Mouse (Mus musculus) left cerebral cortex, adult 2 months (tissue): ENCODE data around the gene Cebpzos. TPM values are rescaled to one million over a fixed set of nuclear protein-coding genes. Genes with fewer than 3 reads are reported as not detected.

Experiments used
- DNase-seq, 2 experiments: peaks; one replicate each; pipeline ENCODE4 v3.0.0; 2021 to 2022; ENCODE audit warnings: low spot score in 2 of 2, mixed read lengths in 1 of 2; ENCODE audit errors: extremely low spot score in 1 of 2
- H3K27ac ChIP-seq: fragments of 200-600 bp; 2 replicates; pipeline ENCODE4 v1.8.1; 2022
- H3K4me3 ChIP-seq: fragments of 200-600 bp; 2 replicates; pipeline ENCODE4 v1.8.1; 2022
- CTCF ChIP-seq: fragments of 200-600 bp; IDR thresholded peaks from 2 replicates; pipeline ENCODE4 v1.8.1; 2022; ENCODE audit warnings: antibody characterized with exemption, mild to moderate bottlenecking, moderate library complexity
- intact Hi-C: fragments of 180-260 bp; cut with DNase I; formaldehyde crosslinking; loops from one replicate; pipeline ENCODE4 v1.15.1; 2025
- total RNA-seq, 2 experiments: library from RNA; stranded (reverse); gene quantifications; 2 replicates each; pipeline ENCODE4 v1.2.3; 2021

Gene Cebpzos
- total RNA-seq, 2 experiments from 2014 or later, result 25.3 to 28.9 TPM

DNA sequence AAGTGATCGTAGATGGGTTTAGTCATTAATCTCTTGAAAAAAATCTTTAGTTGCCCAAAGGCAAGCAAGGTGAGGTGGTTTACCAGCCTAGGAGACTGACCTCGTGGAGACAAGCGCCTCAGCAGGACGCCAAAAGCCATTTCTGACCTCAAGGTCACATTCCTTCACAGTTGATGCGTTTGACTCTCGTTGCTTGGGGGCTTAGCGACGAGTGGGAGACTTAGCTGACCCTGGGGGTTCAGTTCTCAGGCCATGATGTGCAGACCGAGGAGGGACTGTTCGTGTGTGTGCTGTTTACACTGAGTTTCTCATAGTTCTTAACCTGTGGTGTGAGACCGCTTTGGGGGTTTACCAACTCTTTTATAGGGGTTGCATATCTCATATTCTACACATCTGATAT lies 26.3 kb downstream of the Cebpzos start:
- no peak for DNase-seq
- no peak overlapping the region for H3K4me3 ChIP-seq
- H3K27ac ChIP-seq, result no peak overlapping the region
- no peak for TF ChIP-seq CTCF
- intact Hi-C loops, result no loop called here

GRCm38 (mm10) chr17:78951225-78951624 lies 34.9 kb downstream of the Cebpzos start:
- DNase-seq, result no peak
- no peak overlapping the region for H3K4me3 ChIP-seq
- H3K27ac ChIP-seq, result no peak overlapping the region
- TF ChIP-seq CTCF, result no peak
- intact Hi-C loops, result no loop called here

GRCm38 (mm10) chr17:78952070-78952469 lies 35.8 kb downstream of the Cebpzos start:
- H3K4me3 ChIP-seq, result no peak overlapping the region
- H3K27ac ChIP-seq, result no peak overlapping the region
- no peak for TF ChIP-seq CTCF
- intact Hi-C loops, result no loop called here
- DNase-seq, result no peak

DNA sequence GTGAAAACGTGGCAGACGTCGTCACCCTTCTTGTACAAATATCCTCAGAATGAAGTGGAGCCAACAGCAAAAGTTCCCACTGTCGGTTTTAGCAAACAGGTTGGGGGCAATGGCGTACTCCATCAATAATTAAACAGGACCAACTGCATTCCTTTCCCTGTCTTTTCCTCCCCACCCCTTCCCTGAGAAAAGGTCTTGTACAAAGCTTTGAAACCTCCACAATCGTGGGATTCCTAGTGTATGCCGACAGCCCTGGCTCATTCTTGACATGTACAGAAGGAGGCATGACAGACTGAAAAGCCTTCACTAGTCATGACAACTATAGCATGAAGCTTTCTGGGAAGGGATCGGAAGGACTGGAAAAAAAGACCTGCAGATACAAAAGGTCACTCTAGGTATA lies 36.9 kb downstream of the Cebpzos start:
- no peak for DNase-seq
- no peak overlapping the region for H3K4me3 ChIP-seq
- no peak for TF ChIP-seq CTCF
- H3K27ac ChIP-seq, result no peak overlapping the region
- intact Hi-C loops, result no loop called here

- H3K27ac ChIP-seq, result no peak overlapping the region
- H3K4me3 ChIP-seq, result no peak overlapping the region
- intact Hi-C loops, result no loop called here
- TF ChIP-seq CTCF, result no peak
- DNase-seq, result no peak
Observed at GRCm38 (mm10) chr17:78959473-78959872, 43.2 kb downstream of the Cebpzos start.

- TF ChIP-seq CTCF, result no peak
- DNase-seq, result no peak
- intact Hi-C loops, result no loop called here
- Histone ChIP-seq H3K27ac (no peak overlapping the region), H3K4me3 (no peak overlapping the region)
Observed at GRCm38 (mm10) chr17:78964387-78964786, 48.1 kb downstream of the Cebpzos start.

GRCm38 (mm10) chr17:78966092-78966883 lies 50.0 kb downstream of the Cebpzos start:
- no peak overlapping the region for H3K4me3 ChIP-seq
- no peak overlapping the region for H3K27ac ChIP-seq
- TF ChIP-seq CTCF, result no peak
- DNase-seq, result no peak
- intact Hi-C loops, result no loop called here

DNA sequence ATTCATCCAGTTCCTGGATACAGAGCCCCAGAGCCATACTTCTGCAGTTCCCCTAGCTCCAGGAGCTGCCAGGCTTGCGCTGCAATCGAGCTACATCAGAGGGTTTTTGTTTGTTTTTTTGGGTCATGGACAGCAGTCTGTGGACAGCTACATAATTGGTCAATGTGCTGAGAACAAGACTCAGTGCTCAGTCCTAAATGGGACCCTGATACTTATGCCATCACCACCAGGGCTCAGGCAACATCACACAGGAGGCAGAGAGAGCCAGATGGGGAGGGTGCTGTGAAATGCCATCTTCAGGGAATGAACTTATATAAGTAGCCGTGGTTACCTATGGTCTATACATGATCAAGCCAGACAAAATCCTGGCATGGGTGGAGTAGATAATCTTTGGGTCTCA lies 52.2 kb downstream of the Cebpzos start:
- intact Hi-C loops, result no loop called here
- no peak for DNase-seq
- no peak for TF ChIP-seq CTCF
- Histone ChIP-seq H3K27ac (no peak overlapping the region), H3K4me3 (no peak overlapping the region)

Other genes starting within 250 kb of the Cebpzos start
- 10 to 100 TPM; 58.1 to 65.7 TPM for gene Strn, start 179.3 kb upstream of the Cebpzos start, total RNA-seq
- 10 to 100 TPM; 56.7 to 59.8 TPM for gene Heatr5b, start 81.1 kb upstream of the Cebpzos start, total RNA-seq
- 10 to 100 TPM; 38.6 to 42.8 TPM for gene Gpatch11, start 80.9 kb upstream of the Cebpzos start, total RNA-seq
- 1 to 10 TPM; 4.6 to 5.5 TPM for gene Eif2ak2, start 33.9 kb upstream of the Cebpzos start, total RNA-seq
- under 1 TPM in 1 of 2 experiments, not detected in 1; 0.79 TPM for gene Sult6b1, start 9.5 kb upstream of the Cebpzos start, total RNA-seq
- 10 to 100 TPM; 32.9 to 34.0 TPM for gene Cebpz, start 20.6 kb downstream of the Cebpzos start, total RNA-seq
- 10 to 100 TPM; 56.2 to 60.6 TPM for gene Ndufaf7, start 20.6 kb downstream of the Cebpzos start, total RNA-seq
- 10 to 100 TPM in 1 of 2 experiments, 1 to 10 TPM in 1; 9.3 to 10.9 TPM for gene Prkd3, start 104.3 kb downstream of the Cebpzos start, total RNA-seq
- gene Qpct, start 135.4 kb downstream of the Cebpzos start, total RNA-seq, result 10 to 100 TPM in 1 of 2 experiments, 1 to 10 TPM in 1; 9.1 to 11.5 TPM